Mouse (Mus musculus) embryonic fibroblast, embryonic 13.5 days (primary cell): Measurements from ENCODE around the gene Fam198b.

Experiments used
- CTCF ChIP-seq: IDR thresholded peaks from 2 replicates; pipeline ENCODE4 v1.5.1; 2011; ENCODE audit warnings: mild to moderate bottlenecking, control low read depth, low read length, moderate library complexity, borderline replicate concordance; ENCODE audit not compliant: insufficient read depth
- POLR2A ChIP-seq: IDR thresholded peaks from 2 replicates; pipeline ENCODE4 v1.6.1; 2011; ENCODE audit warnings: low read depth, mild to moderate bottlenecking, control low read depth, low read length, moderate library complexity

DNA sequence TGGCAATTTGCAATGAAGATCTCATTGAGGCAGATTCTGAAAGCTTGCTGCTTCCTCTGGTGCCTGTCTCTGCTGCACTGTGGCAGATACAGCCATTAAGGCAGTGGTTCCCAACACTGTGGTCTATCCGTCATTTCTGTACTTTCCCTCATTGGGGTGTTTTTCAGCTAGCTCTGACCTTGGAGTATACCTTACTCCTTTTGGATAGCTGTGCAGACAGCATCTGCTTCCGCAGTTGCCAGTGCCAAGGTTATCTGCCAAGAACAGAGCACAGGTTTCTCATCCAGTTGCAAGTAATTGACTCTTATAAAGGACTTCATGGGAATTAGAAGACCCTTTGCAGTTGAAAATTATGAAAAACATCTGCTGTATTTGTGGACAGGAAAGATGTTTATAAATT lies 85.7 kb downstream of the Fam198b start:
- TF ChIP-seq CTCF (no peak), POLR2A (no peak)
